Mouse (Mus musculus) limb, embryonic 15.5 days (tissue): Measurements from ENCODE around the gene Fam173b. TPM values are rescaled to one million over a fixed set of nuclear protein-coding genes. Genes with fewer than 3 reads are reported as not detected.

Experiments used
- ATAC-seq: fragments of 200-750 bp; cut with Nextera tagmentation; 2 replicates; pipeline ENCODE4 v1.8.0; 2017; ENCODE audit warnings: low read depth, moderate TSS enrichment; ENCODE audit not compliant: insufficient number of reproducible peaks, low FRiP score, low TSS enrichment
- H3K27ac ChIP-seq: fragments of 300-500 bp; sonication (generic); 2 replicates; pipeline ENCODE4 v1.5.1; 2015; ENCODE audit warnings: moderate library complexity, mild to moderate bottlenecking, inconsistent platforms
- H3K27me3 ChIP-seq: fragments of 300-500 bp; sonication (generic); 2 replicates; pipeline ENCODE4 v1.6.1; 2015; ENCODE audit warnings: inconsistent platforms
- H3K36me3 ChIP-seq: fragments of 300-500 bp; sonication (generic); 2 replicates; pipeline ENCODE4 v1.6.1; 2015; ENCODE audit warnings: inconsistent platforms
- H3K4me1 ChIP-seq: fragments of 300-500 bp; sonication (generic); 2 replicates; pipeline ENCODE4 v1.6.1; 2015; ENCODE audit warnings: inconsistent platforms
- H3K4me2 ChIP-seq: fragments of 300-500 bp; sonication (generic); 2 replicates; pipeline ENCODE4 v1.6.1; 2015; ENCODE audit warnings: mild to moderate bottlenecking, inconsistent platforms
- H3K4me3 ChIP-seq: fragments of 300-500 bp; sonication (generic); 2 replicates; pipeline ENCODE4 v1.5.1; 2015; ENCODE audit warnings: mild to moderate bottlenecking, inconsistent platforms
- H3K9ac ChIP-seq: fragments of 300-500 bp; sonication (generic); 2 replicates; pipeline ENCODE4 v1.6.1; 2015; ENCODE audit warnings: inconsistent platforms
- H3K9me3 ChIP-seq: fragments of 300-500 bp; sonication (generic); 2 replicates; pipeline ENCODE4 v1.6.1; 2016; ENCODE audit warnings: inconsistent platforms
- WGBS: fragments of 180-500 bp; shearing (Covaris S2); methylation state at CpG from one replicate; pipeline ENCODE4 v1.1.7; 2015; 5-methylcytosine and 5-hydroxymethylcytosine counted together
- polyA plus RNA-seq: library from polyadenylated mRNA; unstranded; fragments of >200 nt; fragmentation: Nextera tagmentation; extraction: Ambion mirVana; gene quantifications from 2 replicates; pipeline ENCODE4 v1.2.1, GENCODE M21; 2015

Gene Fam173b
- polyA plus RNA-seq, 1 experiment from 2014 or later, result 12.5 TPM

DNA sequence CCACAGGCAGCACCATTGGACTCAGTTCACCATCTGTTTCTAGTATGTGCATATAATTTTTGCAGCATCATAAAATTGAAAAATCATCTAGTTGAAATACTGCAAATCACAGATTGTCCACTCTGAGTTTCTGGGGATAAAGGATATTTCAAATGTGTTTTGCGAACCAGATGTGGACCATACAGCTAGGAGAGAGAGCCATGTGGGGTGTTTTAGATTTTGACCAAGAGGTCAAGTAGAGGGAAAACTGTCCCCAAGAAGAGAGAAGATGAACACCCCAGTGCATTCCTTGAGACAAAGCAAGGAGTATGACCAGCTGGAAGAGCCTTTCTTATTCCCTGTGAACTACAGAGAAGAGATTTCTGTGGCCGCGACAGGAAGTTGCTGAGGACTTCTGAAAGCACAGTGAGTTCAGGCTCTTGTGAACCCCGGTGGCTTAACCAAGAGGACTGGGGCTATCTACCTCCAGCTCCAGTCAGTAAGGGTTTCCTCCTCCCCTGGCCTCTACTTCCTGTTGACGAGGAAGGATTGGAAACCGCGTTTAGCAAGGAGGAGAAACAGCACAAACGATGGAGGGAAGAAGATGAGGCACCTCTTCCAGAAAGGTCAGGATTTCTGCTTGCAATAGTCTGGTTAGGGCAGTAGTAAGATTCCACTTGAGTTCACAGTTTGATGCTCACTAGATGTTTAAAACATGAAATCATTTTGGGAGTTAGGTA is 46.4 kb downstream of the Fam173b start:
- WGBS, result 58% methylated on average over 8 of the region's 8 CpGs
- no peak for ATAC-seq
- H3K9me3 ChIP-seq, result no peaks in the 10 kb centered on the region
- no peak overlapping the region for H3K4me3 ChIP-seq
- no peak overlapping the region for H3K9ac ChIP-seq
- H3K4me2 ChIP-seq, result no peak overlapping the region
- H3K4me1 ChIP-seq, result peaks cover 4% of the 10 kb centered on the region; the same call in 1 of the 2 replicates
- no peaks in the 10 kb centered on the region for H3K36me3 ChIP-seq
- H3K27ac ChIP-seq, result no peak overlapping the region
- H3K27me3 ChIP-seq, result no peaks in the 10 kb centered on the region

DNA sequence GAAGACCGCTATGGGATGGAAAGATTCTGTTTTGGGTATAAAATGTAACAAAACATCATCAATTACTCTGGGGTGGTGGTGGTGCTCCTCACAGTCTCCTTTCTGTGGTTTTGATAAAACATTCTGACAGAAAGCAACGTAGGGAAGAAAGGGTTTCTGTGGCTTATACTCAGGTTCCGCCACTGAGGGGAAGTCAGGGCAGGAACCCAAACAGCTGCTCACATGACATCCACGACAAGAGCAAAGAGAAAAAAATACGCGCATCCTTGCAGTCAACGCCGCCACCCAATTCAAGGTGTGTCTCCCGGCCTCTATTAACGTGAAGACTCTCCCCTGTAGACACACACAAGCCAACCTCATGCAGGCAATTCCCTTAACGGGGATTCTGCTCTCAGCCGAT is 48.0 kb downstream of the Fam173b start:
- no peak overlapping the region for H3K4me2 ChIP-seq

DNA sequence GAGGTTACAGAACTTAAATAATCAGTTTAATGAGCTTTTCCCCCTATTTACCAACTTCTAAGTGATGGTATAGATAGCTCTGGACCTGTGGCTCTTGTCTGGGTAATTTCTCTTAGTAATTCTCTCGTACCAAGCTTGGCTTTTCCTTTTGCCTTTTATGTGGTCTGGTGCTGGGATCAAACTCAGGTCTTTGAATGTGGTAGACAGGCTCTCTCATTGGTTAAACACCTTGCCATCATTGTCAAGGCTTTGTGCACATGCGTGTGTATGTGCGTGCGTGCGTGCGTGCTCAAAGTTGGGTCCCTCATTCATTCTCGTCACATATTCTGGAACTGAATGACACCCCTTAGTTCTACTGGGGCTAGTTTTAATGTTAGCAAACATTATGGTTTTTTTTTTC is 49.2 kb downstream of the Fam173b start:
- ATAC-seq, result no peak
- no peaks in the 10 kb centered on the region for H3K27me3 ChIP-seq

More for the DNA sequence above, 48.0 kb downstream of the Fam173b start:
- no peak for ATAC-seq
- Histone ChIP-seq H3K4me3 (no peak overlapping the region), H3K9ac (no peak overlapping the region), H3K27ac (no peak overlapping the region), H3K9me3 (no peaks in the 10 kb centered on the region), H3K36me3 (no peaks in the 10 kb centered on the region), H3K27me3 (no peaks in the 10 kb centered on the region), H3K4me1 (peaks cover 4% of the 10 kb centered on the region; the same call in 1 of the 2 replicates)
- 87% methylated on average over 12 of the region's 12 CpGs for WGBS

GRCm38 (mm10) chr15:31660133-31660795 is 58.6 kb downstream of the Fam173b start:
- 79% methylated on average over 5 of the region's 5 CpGs for WGBS

More for the DNA sequence above, 49.2 kb downstream of the Fam173b start:
- H3K4me2 ChIP-seq, result no peak overlapping the region
- no peak overlapping the region for H3K27ac ChIP-seq
- no peaks in the 10 kb centered on the region for H3K36me3 ChIP-seq
- peaks cover 4% of the 10 kb centered on the region; the same call in 1 of the 2 replicates for H3K4me1 ChIP-seq
- H3K4me3 ChIP-seq, result no peak overlapping the region
- H3K9ac ChIP-seq, result no peak overlapping the region
- H3K9me3 ChIP-seq, result no peaks in the 10 kb centered on the region
- WGBS, result 85% methylated on average over 7 of the region's 7 CpGs

DNA sequence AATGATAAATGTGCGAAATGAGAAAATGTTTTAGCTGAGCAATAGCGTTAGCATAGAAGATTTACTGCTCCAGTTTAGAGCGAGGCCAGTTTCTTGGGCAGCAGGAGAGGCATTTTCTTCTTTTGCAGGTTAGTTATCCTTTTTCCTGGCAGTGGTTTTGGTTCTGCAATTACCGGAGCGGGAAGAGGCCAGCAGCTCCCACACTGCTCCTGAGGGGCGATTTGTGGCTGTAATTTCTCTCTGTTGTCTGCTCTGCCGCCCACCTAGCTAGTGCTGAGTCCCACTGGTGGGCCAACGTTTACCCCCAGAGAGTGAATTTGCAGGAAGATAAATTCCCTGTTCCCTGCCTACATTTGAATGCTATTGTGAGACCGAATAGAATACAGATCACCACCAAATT is 59.2 kb downstream of the Fam173b start:
- Histone ChIP-seq H3K9ac (no peak overlapping the region), H3K9me3 (no peaks in the 10 kb centered on the region), H3K36me3 (no peaks in the 10 kb centered on the region), H3K4me2 (no peak overlapping the region), H3K27ac (no peak overlapping the region), H3K4me1 (no peaks in the 10 kb centered on the region), H3K4me3 (no peak overlapping the region), H3K27me3 (no peaks in the 10 kb centered on the region)
- WGBS, result 56% methylated on average over 9 of the region's 9 CpGs
- no peak for ATAC-seq

More at GRCm38 (mm10) chr15:31660133-31660795, 58.6 kb downstream of the Fam173b start:
- Histone ChIP-seq H3K36me3 (no peaks in the 10 kb centered on the region), H3K27ac (no peak overlapping the region), H3K9me3 (no peaks in the 10 kb centered on the region), H3K4me2 (no peak overlapping the region), H3K27me3 (no peaks in the 10 kb centered on the region), H3K4me3 (no peak overlapping the region), H3K4me1 (no peaks in the 10 kb centered on the region), H3K9ac (no peak overlapping the region)
- ATAC-seq, result no peak

DNA sequence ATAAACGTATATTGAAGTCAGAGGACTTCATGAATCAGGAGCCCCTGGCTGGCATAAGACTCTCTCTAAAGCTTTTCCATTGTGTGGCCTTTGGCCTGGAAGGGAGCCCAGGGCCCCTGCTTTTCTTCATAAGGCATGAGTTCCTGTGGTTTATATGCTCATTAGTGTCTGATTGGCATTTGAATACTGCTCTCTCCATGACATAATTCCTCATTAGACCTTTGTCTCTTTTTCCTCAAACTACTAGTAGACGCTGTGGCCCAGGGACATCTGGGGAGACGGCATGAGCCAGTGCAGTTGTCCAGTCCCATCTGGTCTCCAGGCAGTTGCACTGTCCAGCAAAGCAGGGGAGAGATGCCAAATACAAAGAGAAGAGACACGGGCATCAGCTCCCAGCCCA is 60.1 kb downstream of the Fam173b start:
- no peaks in the 10 kb centered on the region for H3K36me3 ChIP-seq
- no peak for ATAC-seq
- WGBS, result 62% methylated on average over 4 of the region's 4 CpGs

GRCm38 (mm10) chr15:31663074-31663473 is 61.4 kb downstream of the Fam173b start:
- ATAC-seq, result no peak
- Histone ChIP-seq H3K27me3 (no peaks in the 10 kb centered on the region), H3K9me3 (no peaks in the 10 kb centered on the region), H3K27ac (no peak overlapping the region), H3K4me2 (no peak overlapping the region), H3K4me1 (no peaks in the 10 kb centered on the region), H3K4me3 (no peak overlapping the region), H3K9ac (no peak overlapping the region), H3K36me3 (no peaks in the 10 kb centered on the region)
- whole genome bisulfite sequencing, result 79% methylated on average over 3 of the region's 3 CpGs

More for the DNA sequence above, 60.1 kb downstream of the Fam173b start:
- H3K4me1 ChIP-seq, result no peaks in the 10 kb centered on the region
- no peaks in the 10 kb centered on the region for H3K9me3 ChIP-seq
- no peaks in the 10 kb centered on the region for H3K27me3 ChIP-seq
- no peak overlapping the region for H3K9ac ChIP-seq
- no peak overlapping the region for H3K27ac ChIP-seq
- no peak overlapping the region for H3K4me2 ChIP-seq
- H3K4me3 ChIP-seq, result no peak overlapping the region

Other genes with a start within 250 kb of the Fam173b start
- 0.57 and 0.61 TPM in 2 replicates for gene Ankrd33b, start 234.1 kb upstream of the Fam173b start, polyA plus RNA-seq
- 1.2 TPM in 2 replicates for gene Ropn1l, start 148.1 kb upstream of the Fam173b start, polyA plus RNA-seq
- 21.4 and 26.2 TPM in 2 replicates for gene March6, start 70.8 kb upstream of the Fam173b start, polyA plus RNA-seq
- gene Cmbl, start 36.5 kb upstream of the Fam173b start, polyA plus RNA-seq, result 2.7 and 6.0 TPM in 2 replicates
- 450 and 453 TPM in 2 replicates for gene Cct5, start within 50 bp of the Fam173b start, polyA plus RNA-seq